Mouse (Mus musculus): ENCODE measurements around the gene Fignl1.

Gene Fignl1

GRCm38 (mm10) chr11:11808820-11809403 lies at the start of gene Fignl1:
Gene Fignl1 (minus strand): TSS chr11:11808962.
- peak; percentile 95 for DNase-seq

GRCm38 (mm10) chr11:11856959-11857358 lies 48.2 kb upstream of the Fignl1 start:
- no peak for DNase-seq

- no peak for DNase-seq
Measured at GRCm38 (mm10) chr11:11855685-11856131, 46.9 kb upstream of the Fignl1 start.

GRCm38 (mm10) chr11:11855061-11855672 lies 46.4 kb upstream of the Fignl1 start:
- DNase-seq, result no peak

- DNase-seq, result no peak
Measured at GRCm38 (mm10) chr11:11853731-11854461, 45.1 kb upstream of the Fignl1 start.

GRCm38 (mm10) chr11:11851957-11852505 lies 43.3 kb upstream of the Fignl1 start:
- DNase-seq, result no peak

GRCm38 (mm10) chr11:11850476-11851267 lies 41.9 kb upstream of the Fignl1 start:
- no peak for DNase-seq

GRCm38 (mm10) chr11:11849513-11850311 lies 41.0 kb upstream of the Fignl1 start:
- no peak for DNase-seq

GRCm38 (mm10) chr11:11848467-11848866 lies 39.7 kb upstream of the Fignl1 start:
- DNase-seq, result no peak

- no peak for DNase-seq
Measured at GRCm38 (mm10) chr11:11845044-11845443, 36.3 kb upstream of the Fignl1 start.

GRCm38 (mm10) chr11:11844367-11844971 lies 35.7 kb upstream of the Fignl1 start:
- peak; percentile 78 for DNase-seq

- DNase-seq, result no peak
Measured at GRCm38 (mm10) chr11:11841590-11841989, 32.8 kb upstream of the Fignl1 start.

- DNase-seq, result no peak
Measured at GRCm38 (mm10) chr11:11840746-11841145, 32.0 kb upstream of the Fignl1 start.

GRCm38 (mm10) chr11:11839874-11840273 lies 31.1 kb upstream of the Fignl1 start:
- DNase-seq, result no peak

- no peak for DNase-seq
Measured at GRCm38 (mm10) chr11:11837384-11837783, 28.6 kb upstream of the Fignl1 start.

GRCm38 (mm10) chr11:11836713-11837370 lies 28.1 kb upstream of the Fignl1 start:
- peak; percentile 46 for DNase-seq

- DNase-seq, result no peak
Measured at GRCm38 (mm10) chr11:11836262-11836661, 27.5 kb upstream of the Fignl1 start.

GRCm38 (mm10) chr11:11835791-11836190 lies 27.0 kb upstream of the Fignl1 start:
- no peak for DNase-seq

- DNase-seq, result no peak
Measured at GRCm38 (mm10) chr11:11835361-11835760, 26.6 kb upstream of the Fignl1 start.

- no peak for DNase-seq
Measured at GRCm38 (mm10) chr11:11833100-11833499, 24.3 kb upstream of the Fignl1 start.

GRCm38 (mm10) chr11:11832755-11833084 lies 24.0 kb upstream of the Fignl1 start:
- no peak for DNase-seq

Data from lung, postnatal 36 days (tissue).